Mouse (Mus musculus) G1E (cell line): ENCODE results near the gene Gm9736.
A peak's percentile ranks its signal among the peaks of the same experiment; 100 is the strongest.

Experiments used
- CTCF ChIP-seq: IDR thresholded peaks from 2 replicates; pipeline ENCODE4 v1.5.1; 2012; ENCODE audit warnings: low read depth, low read length, inconsistent platforms, mixed read lengths
- POLR2AphosphoS5 ChIP-seq: IDR thresholded peaks from 2 replicates; pipeline ENCODE4 v1.6.1; 2012; ENCODE audit warnings: low read depth, low read length, inconsistent platforms; ENCODE audit not compliant: insufficient replicate concordance

GRCm38 (mm10) chr10:77729241-77729640 lies 21.9 kb downstream of the Gm9736 start:
- TF ChIP-seq CTCF, result peak; percentile 67
- no peak for TF ChIP-seq POLR2AphosphoS5
